Mouse (Mus musculus) central nervous system, embryonic 11.5 days (tissue): ENCODE results near the gene Mip. TPM values are rescaled to one million over a fixed set of nuclear protein-coding genes. Genes with fewer than 3 reads are reported as not detected.

Experiments
- polyA plus RNA-seq: library from polyadenylated mRNA; depleted of rRNA; stranded (reverse); fragments of >200 nt; gene quantifications from 2 replicates; pipeline ENCODE4 v1.2.3, GENCODE M21; 2012; rRNA removed

The Mip gene
- polyA plus RNA-seq = 0.13 and 0.30 TPM in 2 replicates

DNA sequence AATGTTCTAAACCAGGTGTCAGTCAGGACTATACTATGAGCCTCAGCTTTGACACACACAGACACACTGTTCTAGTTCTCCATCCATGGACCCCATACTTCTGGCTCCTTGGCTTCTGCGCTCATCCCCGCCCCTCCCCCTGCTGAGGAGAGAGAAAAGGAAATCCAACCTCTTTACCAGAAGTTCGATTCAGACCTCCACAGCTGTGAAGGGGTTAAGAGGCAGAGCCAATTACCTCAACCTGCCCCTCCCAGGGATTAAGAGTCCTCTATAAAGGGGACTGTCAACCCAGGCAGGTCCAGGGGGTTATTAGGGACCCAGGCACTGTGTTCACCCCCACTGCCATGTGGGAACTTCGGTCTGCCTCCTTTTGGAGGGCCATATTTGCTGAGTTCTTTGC lies at the start of gene Mip:
Mip (plus strand) TSS at position 301 of the 400 bp plus-strand sequence.

GRCm38 (mm10) chr10:128179989-128180388 lies 45.6 kb upstream of the Mip start, which contains the start of gene Rbms2:
Rbms2 (minus strand) TSS chr10:128180297.

DNA sequence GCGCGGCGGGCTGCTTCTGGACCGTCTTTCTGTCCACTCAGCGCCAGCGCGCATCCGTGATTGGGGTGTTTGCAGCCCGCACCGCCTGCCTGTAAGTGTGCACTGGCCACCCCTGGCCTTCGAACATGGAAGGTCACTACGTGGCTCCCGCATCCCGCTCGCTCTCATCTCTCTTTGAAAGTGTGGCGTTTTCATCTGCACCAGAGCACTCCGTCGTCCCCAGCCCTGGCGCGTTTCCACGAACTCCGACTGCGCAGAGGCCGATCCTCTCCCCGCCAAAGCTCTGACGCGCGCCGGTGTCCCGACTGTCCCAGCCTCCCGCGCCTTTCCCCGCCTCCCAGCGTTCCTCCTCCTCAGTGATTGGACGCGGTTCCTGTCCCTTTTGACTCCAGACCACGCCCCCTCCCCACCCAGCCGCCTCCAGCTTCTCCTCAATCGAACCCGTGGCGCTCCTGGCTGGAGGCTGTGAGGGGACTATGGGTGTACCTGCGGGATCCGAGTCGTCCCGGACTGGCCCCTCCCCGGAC lies 31.6 kb upstream of the Mip start, which contains the start of gene Gls2:
Gls2 (plus strand) TSS at position 434 of the 527 bp plus-strand sequence.

GRCm38 (mm10) chr10:128211390-128212108 lies 14.1 kb upstream of the Mip start, which contains the start of gene Spryd4:
Spryd4 (minus strand) TSS chr10:128211807.

GRCm38 (mm10) chr10:128231697-128232419 lies 6.2 kb downstream of the Mip start, which contains the start of gene Timeless:
Timeless (plus strand) TSS chr10:128232065.

GRCm38 (mm10) chr10:128253677-128254255 lies 28.1 kb downstream of the Mip start, which contains the start of gene Apon:
Apon (plus strand) TSS chr10:128254096.

GRCm38 (mm10) chr10:128268371-128268770 lies 42.7 kb downstream of the Mip start, which contains the start of gene Apof:
Apof (plus strand) TSS chr10:128268671.

DNA sequence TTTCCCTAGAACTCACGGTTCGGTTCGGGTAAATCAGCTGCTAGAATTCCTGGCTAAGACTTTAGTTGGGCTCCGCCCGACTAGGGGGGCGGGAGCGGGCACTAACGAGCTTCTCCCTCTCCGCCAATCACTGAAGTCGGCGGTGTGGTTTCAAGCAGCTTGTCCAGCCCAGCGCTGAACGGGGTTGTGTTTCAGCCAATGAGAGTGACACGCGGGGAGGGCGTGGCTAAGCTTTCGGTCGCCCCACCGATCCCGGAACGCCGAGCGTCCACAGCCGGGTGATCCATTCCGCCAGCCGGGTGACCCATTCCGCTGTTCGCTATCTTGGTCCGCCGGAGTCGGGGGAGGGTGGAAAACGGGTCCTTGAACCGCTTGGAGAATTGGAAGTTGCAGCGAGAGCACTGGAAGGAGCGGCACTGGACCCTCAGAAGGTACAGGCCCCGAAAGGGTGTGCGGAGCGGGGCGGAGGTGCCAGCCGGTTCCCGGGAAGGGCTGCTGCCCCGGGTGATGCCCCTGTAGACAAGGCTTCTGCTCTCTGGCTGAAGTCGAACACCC lies 44.7 kb downstream of the Mip start, which contains the start of gene Stat2:
Stat2 (plus strand) TSS at position 273 of the 555 bp plus-strand sequence.

Other genes with a start within 250 kb of the Mip start
- gene Hsd17b6, start 218.2 kb upstream of the Mip start, polyA plus RNA-seq = not detected in 2 replicates
- gene Prim1, start 210.7 kb upstream of the Mip start, polyA plus RNA-seq = 73.8 and 80.4 TPM in 2 replicates
- gene Naca, start 190.3 kb upstream of the Mip start, polyA plus RNA-seq = 619 and 820 TPM in 2 replicates
- gene Ptges3, start 166.9 kb upstream of the Mip start, polyA plus RNA-seq = 129 and 150 TPM in 2 replicates
- 1,057 and 1,253 TPM in 2 replicates for gene Atp5b, start 142.6 kb upstream of the Mip start, polyA plus RNA-seq
- gene Baz2a, start 134.3 kb upstream of the Mip start, polyA plus RNA-seq = 31.9 and 36.9 TPM in 2 replicates
- gene Rbms2, start 45.5 kb upstream of the Mip start, polyA plus RNA-seq = 33.3 and 69.7 TPM in 2 replicates
- gene Gls2, start 31.4 kb upstream of the Mip start, polyA plus RNA-seq = 2.6 and 4.6 TPM in 2 replicates
- 13.5 and 17.9 TPM in 2 replicates for gene Spryd4, start 14.0 kb upstream of the Mip start, polyA plus RNA-seq
- gene Timeless, start 6.2 kb downstream of the Mip start, polyA plus RNA-seq = 42.7 and 53.6 TPM in 2 replicates
- gene Apon, start 28.3 kb downstream of the Mip start, polyA plus RNA-seq = 0.98 and 1.0 TPM in 2 replicates
- gene Apof, start 42.8 kb downstream of the Mip start, polyA plus RNA-seq = 0.80 and 1.4 TPM in 2 replicates
- gene Stat2, start 44.7 kb downstream of the Mip start, polyA plus RNA-seq = 21.3 and 22.5 TPM in 2 replicates
- 0.11 and 0.17 TPM in 2 replicates for gene Il23a, start 72.9 kb downstream of the Mip start, polyA plus RNA-seq
- gene Pan2, start 77.5 kb downstream of the Mip start, polyA plus RNA-seq = 45.0 and 49.8 TPM in 2 replicates
- gene Cnpy2, start 96.6 kb downstream of the Mip start, polyA plus RNA-seq = 134 and 148 TPM in 2 replicates
- gene Cs, start 111.9 kb downstream of the Mip start, polyA plus RNA-seq = 120 and 162 TPM in 2 replicates
- gene Coq10a, start 143.2 kb downstream of the Mip start, polyA plus RNA-seq = 32.1 and 35.4 TPM in 2 replicates
- gene Ankrd52, start 151.3 kb downstream of the Mip start, polyA plus RNA-seq = 45.2 and 47.7 TPM in 2 replicates
- gene Slc39a5, start 175.4 kb downstream of the Mip start, polyA plus RNA-seq = 0.65 and 1.1 TPM in 2 replicates
- 80.3 and 86.7 TPM in 2 replicates for gene Nabp2, start 185.7 kb downstream of the Mip start, polyA plus RNA-seq
- gene Rnf41, start 185.8 kb downstream of the Mip start, polyA plus RNA-seq = 36.8 and 42.2 TPM in 2 replicates
- 251 and 263 TPM in 2 replicates for gene Smarcc2, start 233.4 kb downstream of the Mip start, polyA plus RNA-seq